Mouse (Mus musculus): Measurements from ENCODE around the gene Usp33.

- TF ChIP-seq CTCF (IDR thresholded peaks at IDR 0.05; ENCODE audit: insufficient read depth, low read depth, low read length) (no peak), POLR2A (IDR thresholded peaks at IDR 0.05; ENCODE audit: insufficient read depth, low read depth, low read length) (no peak)
Observed at GRCm38 (mm10) chr3:152332104-152332503, 14.2 kb upstream of the Usp33 start.
